Mouse (Mus musculus): ENCODE measurements around the gene Ccnjl. TPM values are rescaled to one million over a fixed set of nuclear protein-coding genes. Genes with fewer than 3 reads are reported as not detected.
A peak's percentile ranks its signal among the peaks of the same experiment; 100 is the strongest.

The Ccnjl gene
- 1.7 and 2.3 TPM in 2 replicates for polyA plus RNA-seq (2012; rRNA removed)

- no peaks in the 10 kb centered on the region for H3K4me1 ChIP-seq (ENCODE audit: control insufficient read depth, insufficient read depth, low read length)
- TF ChIP-seq CTCF (IDR thresholded peaks at IDR 0.05; ENCODE audit: extremely low read depth, insufficient read depth, low read length), result no peak
- no peak for TF ChIP-seq POLR2A (IDR thresholded peaks at IDR 0.05; ENCODE audit: extremely low read depth, insufficient read depth, low read length)
- H3K4me3 ChIP-seq (ENCODE audit: insufficient read depth, low read length), result peak within 1 kb of the TSS; percentile 98
- H3K27ac ChIP-seq (ENCODE audit: insufficient read depth, low read length), result peak within 1 kb of the TSS; percentile 83
Measured at GRCm38 (mm10) chr11:43528683-43529499, at the start of gene Ccnjl. Ccnjl (plus strand) TSS chr11:43528784.

DNA sequence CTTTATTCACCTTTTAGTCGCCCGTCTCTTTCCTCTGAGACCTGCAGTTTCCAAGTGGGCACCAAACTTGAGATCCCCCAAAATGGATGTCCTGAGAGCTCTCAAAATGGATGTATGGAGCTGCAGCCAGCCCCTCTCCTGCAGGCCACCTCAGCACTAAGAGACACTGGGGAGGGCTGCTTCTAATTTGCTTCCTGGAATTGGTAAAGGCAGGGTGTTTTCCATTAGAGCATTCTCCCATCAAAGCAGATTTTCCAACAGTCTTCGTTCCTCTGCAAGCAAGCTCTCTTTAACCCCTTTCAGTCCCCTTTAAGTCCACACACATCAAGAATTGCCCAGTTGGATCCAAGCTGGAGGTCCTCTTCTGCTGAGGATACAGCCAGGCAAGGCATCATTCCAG lies 49.2 kb upstream of the Ccnjl start:
- Histone ChIP-seq H3K27ac (ENCODE audit: insufficient read depth, low read length) (no peak overlapping the region), H3K4me3 (ENCODE audit: insufficient read depth, low read length) (no peak overlapping the region), H3K4me1 (ENCODE audit: control insufficient read depth, insufficient read depth, low read length) (no peaks in the 10 kb centered on the region)
- TF ChIP-seq POLR2A (IDR thresholded peaks at IDR 0.05; ENCODE audit: extremely low read depth, insufficient read depth, low read length), result no peak
- no peak for TF ChIP-seq CTCF (IDR thresholded peaks at IDR 0.05; ENCODE audit: extremely low read depth, insufficient read depth, low read length)

GRCm38 (mm10) chr11:43480561-43480960 lies 48.0 kb upstream of the Ccnjl start:
- TF ChIP-seq POLR2A (IDR thresholded peaks at IDR 0.05; ENCODE audit: extremely low read depth, insufficient read depth, low read length) (no peak), CTCF (IDR thresholded peaks at IDR 0.05; ENCODE audit: extremely low read depth, insufficient read depth, low read length) (no peak)
- H3K27ac ChIP-seq (ENCODE audit: insufficient read depth, low read length), result no peak overlapping the region

GRCm38 (mm10) chr11:43481672-43482522 lies 46.7 kb upstream of the Ccnjl start:
- Histone ChIP-seq H3K27ac (ENCODE audit: insufficient read depth, low read length) (no peak overlapping the region), H3K4me1 (ENCODE audit: control insufficient read depth, insufficient read depth, low read length) (no peaks in the 10 kb centered on the region), H3K4me3 (ENCODE audit: insufficient read depth, low read length) (no peak overlapping the region)
- TF ChIP-seq POLR2A (IDR thresholded peaks at IDR 0.05; ENCODE audit: extremely low read depth, insufficient read depth, low read length), result no peak
- TF ChIP-seq CTCF (IDR thresholded peaks at IDR 0.05; ENCODE audit: extremely low read depth, insufficient read depth, low read length), result no peak

More at GRCm38 (mm10) chr11:43480561-43480960, 48.0 kb upstream of the Ccnjl start:
- Histone ChIP-seq H3K4me1 (ENCODE audit: control insufficient read depth, insufficient read depth, low read length) (no peaks in the 10 kb centered on the region), H3K4me3 (ENCODE audit: insufficient read depth, low read length) (no peak overlapping the region)

GRCm38 (mm10) chr11:43483122-43483792 lies 45.3 kb upstream of the Ccnjl start:
- Histone ChIP-seq H3K4me1 (ENCODE audit: control insufficient read depth, insufficient read depth, low read length) (no peaks in the 10 kb centered on the region), H3K27ac (ENCODE audit: insufficient read depth, low read length) (peak overlapping the region; percentile 64), H3K4me3 (ENCODE audit: insufficient read depth, low read length) (no peak overlapping the region)
- TF ChIP-seq CTCF (IDR thresholded peaks at IDR 0.05; ENCODE audit: extremely low read depth, insufficient read depth, low read length) (no peak), POLR2A (IDR thresholded peaks at IDR 0.05; ENCODE audit: extremely low read depth, insufficient read depth, low read length) (no peak)

GRCm38 (mm10) chr11:43484057-43484456 lies 44.5 kb upstream of the Ccnjl start:
- TF ChIP-seq POLR2A (IDR thresholded peaks at IDR 0.05; ENCODE audit: extremely low read depth, insufficient read depth, low read length) (no peak), CTCF (IDR thresholded peaks at IDR 0.05; ENCODE audit: extremely low read depth, insufficient read depth, low read length) (no peak)
- no peak overlapping the region for H3K4me3 ChIP-seq (ENCODE audit: insufficient read depth, low read length)
- no peak overlapping the region for H3K27ac ChIP-seq (ENCODE audit: insufficient read depth, low read length)
- no peaks in the 10 kb centered on the region for H3K4me1 ChIP-seq (ENCODE audit: control insufficient read depth, insufficient read depth, low read length)

DNA sequence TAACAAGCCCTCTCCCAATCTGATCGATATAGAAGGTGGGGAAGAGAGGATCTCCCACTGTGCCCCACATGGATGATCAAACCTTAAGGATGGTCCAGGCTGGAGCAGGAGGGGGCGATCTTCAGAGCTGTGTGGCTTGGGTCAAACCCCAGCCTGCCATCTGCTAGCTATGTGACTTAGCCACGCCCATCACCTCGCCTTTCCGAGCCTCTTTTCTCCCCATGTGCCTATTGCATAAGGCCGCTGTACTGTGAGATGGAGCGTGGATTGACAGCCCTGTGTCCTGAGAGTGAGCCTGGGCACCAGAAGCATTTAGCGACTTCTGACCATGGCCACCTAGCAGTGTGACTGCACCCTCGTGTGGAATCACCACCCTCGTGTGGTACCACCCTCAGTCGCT lies 43.9 kb upstream of the Ccnjl start:
- Histone ChIP-seq H3K4me3 (ENCODE audit: insufficient read depth, low read length) (no peak overlapping the region), H3K27ac (ENCODE audit: insufficient read depth, low read length) (no peak overlapping the region), H3K4me1 (ENCODE audit: control insufficient read depth, insufficient read depth, low read length) (no peaks in the 10 kb centered on the region)
- TF ChIP-seq CTCF (IDR thresholded peaks at IDR 0.05; ENCODE audit: extremely low read depth, insufficient read depth, low read length) (no peak), POLR2A (IDR thresholded peaks at IDR 0.05; ENCODE audit: extremely low read depth, insufficient read depth, low read length) (no peak)

DNA sequence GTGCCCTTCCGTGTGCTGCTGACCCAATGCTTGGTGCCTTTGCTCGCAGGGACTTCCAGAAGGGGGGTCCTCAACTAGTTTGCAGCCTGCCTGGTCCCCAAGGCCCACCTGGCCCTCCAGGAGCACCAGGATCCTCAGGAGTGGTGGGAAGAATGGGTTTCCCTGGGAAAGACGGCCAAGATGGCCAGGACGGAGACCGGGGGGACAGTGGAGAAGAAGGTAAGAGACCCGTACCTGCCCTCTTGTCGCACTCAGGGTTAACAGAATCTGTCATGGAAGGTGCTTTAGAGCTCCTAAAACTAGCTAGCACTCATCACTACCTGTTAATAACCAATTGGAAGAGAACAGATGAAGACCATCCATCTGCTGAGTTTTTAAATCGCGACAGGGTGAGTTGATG lies 42.7 kb upstream of the Ccnjl start:
- Histone ChIP-seq H3K4me3 (ENCODE audit: insufficient read depth, low read length) (no peak overlapping the region), H3K4me1 (ENCODE audit: control insufficient read depth, insufficient read depth, low read length) (no peaks in the 10 kb centered on the region), H3K27ac (ENCODE audit: insufficient read depth, low read length) (no peak overlapping the region)
- TF ChIP-seq CTCF (IDR thresholded peaks at IDR 0.05; ENCODE audit: extremely low read depth, insufficient read depth, low read length) (no peak), POLR2A (IDR thresholded peaks at IDR 0.05; ENCODE audit: extremely low read depth, insufficient read depth, low read length) (no peak)

DNA sequence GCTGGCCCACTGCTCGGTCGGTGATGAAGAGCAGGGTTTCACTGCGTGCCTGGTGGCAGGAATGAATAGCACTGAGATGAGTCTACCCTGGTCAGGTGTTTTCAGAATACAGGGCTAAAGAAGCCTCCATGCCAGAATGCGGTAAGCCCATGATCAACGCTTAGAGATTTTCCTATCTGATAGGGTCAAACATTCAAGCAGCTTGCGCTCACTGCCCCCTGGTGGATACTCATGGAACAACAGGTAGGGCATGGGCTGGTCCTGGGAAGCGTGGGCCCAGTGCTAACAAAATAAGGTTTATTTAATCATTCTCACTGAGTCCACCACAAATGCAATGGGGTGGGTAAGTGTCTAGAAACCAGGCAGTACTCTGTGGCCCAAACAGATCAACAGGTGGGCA lies 35.9 kb upstream of the Ccnjl start:
- TF ChIP-seq POLR2A (IDR thresholded peaks at IDR 0.05; ENCODE audit: extremely low read depth, insufficient read depth, low read length), result no peak
- peak; percentile 91 for TF ChIP-seq CTCF (IDR thresholded peaks at IDR 0.05; ENCODE audit: extremely low read depth, insufficient read depth, low read length)
- no peaks in the 10 kb centered on the region for H3K4me1 ChIP-seq (ENCODE audit: control insufficient read depth, insufficient read depth, low read length)
- no peak overlapping the region for H3K27ac ChIP-seq (ENCODE audit: insufficient read depth, low read length)
- no peak overlapping the region for H3K4me3 ChIP-seq (ENCODE audit: insufficient read depth, low read length)

All from cortical plate, adult 2 months (tissue).